Mouse (Mus musculus) liver, adult 2 months (tissue): ENCODE measurements around the gene Urb2. TPM values are rescaled to one million over a fixed set of nuclear protein-coding genes. Genes with fewer than 3 reads are reported as not detected.

Source experiments
- DNase-seq: peaks from one replicate; pipeline ENCODE4 v3.0.0-alpha.2; 2011; ENCODE audit warnings: low read depth, low spot score; ENCODE audit errors: extremely low read depth
- H3K27ac ChIP-seq: fragments of 200-500 bp; replicated peaks from 2 replicates; pipeline ENCODE4 v1.5.1; 2012; ENCODE audit warnings: low read depth, mild to moderate bottlenecking, control low read depth, inconsistent platforms, low read length; ENCODE audit not compliant: insufficient read depth
- H3K27me3 ChIP-seq: fragments of 200-500 bp; 2 replicates; pipeline ENCODE4 v1.6.1; 2012; ENCODE audit warnings: mild to moderate bottlenecking, moderate library complexity, low read length, inconsistent platforms; ENCODE audit not compliant: control insufficient read depth, insufficient read depth
- H3K36me3 ChIP-seq: fragments of 200-500 bp; 2 replicates; pipeline ENCODE4 v1.6.1; 2012; ENCODE audit warnings: low read length, inconsistent platforms; ENCODE audit not compliant: control insufficient read depth, insufficient read depth
- H3K4me1 ChIP-seq: fragments of 200-500 bp; 2 replicates; pipeline ENCODE4 v1.6.1; 2011; ENCODE audit warnings: low read length; ENCODE audit not compliant: control insufficient read depth, insufficient read depth
- H3K4me3 ChIP-seq: fragments of 200-500 bp; 2 replicates; pipeline ENCODE4 v1.5.1; 2011; ENCODE audit warnings: low read depth, mild to moderate bottlenecking, control low read depth, low read length, moderate library complexity; ENCODE audit not compliant: insufficient read depth
- H3K79me2 ChIP-seq: fragments of 200-500 bp; 2 replicates; pipeline ENCODE4 v1.6.1; 2012; ENCODE audit warnings: inconsistent platforms, mild to moderate bottlenecking, low read length, moderate library complexity; ENCODE audit not compliant: control insufficient read depth, insufficient read depth
- H3K9ac ChIP-seq: fragments of 200-500 bp; 2 replicates; pipeline ENCODE4 v1.6.1; 2012; ENCODE audit warnings: low read depth, mild to moderate bottlenecking, control low read depth, inconsistent platforms, low read length
- CTCF ChIP-seq: fragments of 200-500 bp; IDR thresholded peaks from 2 replicates; pipeline ENCODE4 v1.5.1; 2011; ENCODE audit warnings: low read depth, low read length, control low read depth
- POLR2A ChIP-seq: fragments of 200-500 bp; IDR thresholded peaks from 2 replicates; pipeline ENCODE4 v1.6.1; 2011; ENCODE audit warnings: low read length, control low read depth; ENCODE audit not compliant: insufficient read depth; ENCODE audit errors: extremely low read depth
- WGBS: fragments of 180-500 bp; shearing (Covaris S2); methylation state at CpG from one replicate; pipeline ENCODE4 v1.1.7; 2018; 5-methylcytosine and 5-hydroxymethylcytosine counted together
- polyA plus RNA-seq: library from polyadenylated mRNA; depleted of rRNA; stranded (reverse); fragments of >200 nt; gene quantifications from 2 replicates; pipeline ENCODE4 v1.2.3, GENCODE M21; 2012
- total RNA-seq: library from RNA; depleted of rRNA; stranded (reverse); fragments of >200 nt; gene quantifications from 2 replicates; pipeline ENCODE4 v1.2.3, GENCODE M21; 2014

Urb2 gene
- total and polyA plus RNA-seq, 2 experiments: 2.7 to 3.6 TPM

GRCm38 (mm10) chr8:124042201-124042600 lies 20.9 kb downstream of the Urb2 start:
- Histone ChIP-seq H3K9ac (no peak overlapping the region), H3K27ac (no peak overlapping the region), H3K36me3 (peaks cover 47% of the 10 kb centered on the region), H3K79me2 (no peaks in the 10 kb centered on the region), H3K27me3 (no peaks in the 10 kb centered on the region), H3K4me3 (no peak overlapping the region), H3K4me1 (no peaks in the 10 kb centered on the region)
- DNase-seq: no peak
- 96% methylated on average over 1 of the region's 1 CpGs for WGBS
- TF ChIP-seq POLR2A (no peak), CTCF (no peak)

- TF ChIP-seq CTCF (no peak), POLR2A (no peak)
- no peak for DNase-seq
- Histone ChIP-seq H3K79me2 (no peaks in the 10 kb centered on the region), H3K4me3 (no peak overlapping the region), H3K9ac (no peak overlapping the region), H3K4me1 (no peaks in the 10 kb centered on the region), H3K27ac (no peak overlapping the region), H3K36me3 (peaks cover 41% of the 10 kb centered on the region), H3K27me3 (no peaks in the 10 kb centered on the region)
- 89% methylated on average over 5 of the region's 5 CpGs for WGBS
Observed at GRCm38 (mm10) chr8:124044421-124044820, 23.1 kb downstream of the Urb2 start.

DNA sequence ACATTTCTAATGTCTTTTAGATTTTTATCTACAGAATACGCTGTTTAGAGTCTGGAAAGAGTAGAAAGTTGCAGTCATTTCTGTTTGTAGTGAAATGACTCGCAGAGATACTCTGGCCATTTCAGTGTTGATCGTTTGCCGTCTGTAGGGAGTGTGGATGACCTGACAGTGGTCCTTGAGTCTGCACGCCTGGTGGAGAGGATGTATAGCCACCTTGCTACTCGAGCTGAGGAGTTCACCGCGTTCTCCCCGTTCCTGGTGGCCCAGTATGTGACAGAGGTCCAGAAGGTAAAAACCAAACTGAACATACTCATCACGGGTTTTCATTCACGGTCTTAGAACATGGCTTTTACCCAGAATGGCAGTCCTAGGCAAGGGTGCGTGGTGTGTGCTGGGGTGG lies 23.6 kb downstream of the Urb2 start:
- Histone ChIP-seq H3K27me3 (no peaks in the 10 kb centered on the region), H3K4me3 (no peak overlapping the region), H3K79me2 (no peaks in the 10 kb centered on the region), H3K4me1 (no peaks in the 10 kb centered on the region), H3K36me3 (peaks cover 36% of the 10 kb centered on the region), H3K27ac (no peak overlapping the region), H3K9ac (no peak overlapping the region)
- TF ChIP-seq CTCF (no peak), POLR2A (no peak)
- DNase-seq: no peak
- WGBS: 93% methylated on average over 12 of the region's 12 CpGs

DNA sequence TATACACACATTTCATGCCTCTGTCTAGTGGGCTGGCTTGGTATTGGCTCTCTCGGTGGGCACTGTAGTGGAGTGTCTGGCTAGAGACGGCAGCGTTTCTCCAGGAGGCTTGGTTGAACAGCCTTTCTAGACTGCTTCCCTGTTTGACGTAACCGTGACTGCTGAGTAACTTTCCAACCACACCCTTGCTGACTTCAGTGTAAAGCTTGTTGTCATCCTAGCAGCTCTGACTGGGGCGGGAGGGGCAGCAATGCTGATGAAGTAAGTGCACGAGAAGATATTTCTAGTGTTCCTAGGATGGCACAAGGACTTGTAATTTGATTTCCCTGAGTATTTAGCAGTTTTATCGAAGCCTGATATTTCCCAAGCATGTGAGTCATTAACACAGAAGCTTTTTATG lies 24.5 kb downstream of the Urb2 start:
- Histone ChIP-seq H3K27me3 (no peaks in the 10 kb centered on the region), H3K79me2 (no peaks in the 10 kb centered on the region), H3K4me1 (no peaks in the 10 kb centered on the region), H3K9ac (no peak overlapping the region), H3K27ac (no peak overlapping the region), H3K4me3 (no peak overlapping the region), H3K36me3 (peaks cover 30% of the 10 kb centered on the region)
- no peak for DNase-seq
- WGBS: 92% methylated on average over 8 of the region's 8 CpGs
- no peak for TF ChIP-seq CTCF
- no peak for TF ChIP-seq POLR2A

DNA sequence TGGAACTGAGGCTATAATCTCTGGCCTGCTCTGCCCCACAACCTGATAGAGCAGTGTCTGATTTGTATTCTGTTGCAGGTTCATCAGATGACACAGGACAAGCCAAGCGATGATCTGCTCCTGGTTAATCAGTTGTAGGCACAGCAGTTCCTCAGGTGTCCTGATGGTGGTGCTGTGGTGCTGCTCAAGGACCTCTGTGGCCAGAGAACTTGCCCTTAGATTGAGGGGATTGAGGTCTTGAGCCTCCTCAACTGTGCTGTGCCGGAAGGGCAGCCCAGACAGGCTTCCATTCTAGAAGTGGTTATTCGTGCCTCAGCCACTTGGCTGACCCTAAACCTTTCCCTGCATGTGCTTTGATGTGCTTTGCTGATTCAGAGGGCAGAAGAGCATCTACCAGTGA lies 30.8 kb downstream of the Urb2 start:
- Histone ChIP-seq H3K9ac (no peak overlapping the region), H3K27me3 (no peaks in the 10 kb centered on the region), H3K4me1 (no peaks in the 10 kb centered on the region), H3K27ac (no peak overlapping the region), H3K36me3 (peaks cover 10% of the 10 kb centered on the region), H3K79me2 (no peaks in the 10 kb centered on the region), H3K4me3 (no peak overlapping the region)
- no peak for TF ChIP-seq POLR2A
- TF ChIP-seq CTCF: peak; percentile 95
- peak; percentile 22 for DNase-seq
- 16% methylated on average over 3 of the region's 3 CpGs for WGBS

GRCm38 (mm10) chr8:124052568-124052967 lies 31.3 kb downstream of the Urb2 start:
- Histone ChIP-seq H3K27ac (no peak overlapping the region), H3K9ac (no peak overlapping the region), H3K27me3 (no peaks in the 10 kb centered on the region), H3K79me2 (no peaks in the 10 kb centered on the region), H3K4me1 (no peaks in the 10 kb centered on the region), H3K36me3 (peaks cover 6% of the 10 kb centered on the region), H3K4me3 (no peak overlapping the region)
- no peak for DNase-seq
- 50% methylated on average over 4 of the region's 4 CpGs for WGBS
- TF ChIP-seq POLR2A: no peak
- no peak for TF ChIP-seq CTCF
